Mouse (Mus musculus): ENCODE measurements around the gene Ogg1.

GRCm38 (mm10) chr6:113330547-113330946 is 3.8 kb downstream of the Ogg1 start:
- TF ChIP-seq CTCF (conservative IDR thresholded peaks at IDR 0.05; ENCODE audit: low read length), result no peak
- TF ChIP-seq NANOG (IDR thresholded peaks at IDR 0.05; ENCODE audit: borderline replicate concordance, low read length), result no peak

All from E14TG2a.4 (cell line).